8 mouse cellular contexts compared by ENCODE assay signal in genomic region chr16:43889208-43890004, GRCm38 (mm10). TPM values are rescaled to one million over a fixed set of nuclear protein-coding genes. Genes with fewer than 3 reads are reported as not detected.
DNase-seq lines count a peak whose midpoint lies in the region; ATAC-seq lines count a peak whose summit lies in the region.

TSS of gene Ccdc191 (plus strand) at chr16:43889800.

- no peaks in the 10 kb centered on the region for H3K9me3 ChIP-seq in intestine, embryonic 14.5 days (ENCODE audit: control insufficient read depth, low read length)

- H3K4me2 ChIP-seq in intestine, embryonic 14.5 days (ENCODE audit: low read length), result peak within 1 kb of the TSS; percentile 90

- ATAC-seq in intestine, embryonic 14.5 days (replicated peaks; ENCODE audit: low FRiP score, low TSS enrichment, low read depth), result peak; percentile 100

- 0 out of 2 replicates have a peak, but pooled peaks cover 6% of the 10 kb centered on the region for H3K4me1 ChIP-seq in intestine, embryonic 14.5 days (replicated peaks; ENCODE audit: control insufficient read depth, insufficient read depth, low read length)

- WGBS in intestine, embryonic 14.5 days, result under 1% methylated on average over 33 of the region's 33 CpGs

- peak within 1 kb of the TSS; percentile 82 for H3K9ac ChIP-seq in intestine, embryonic 14.5 days (ENCODE audit: low read length)

- H3K27ac ChIP-seq in intestine, embryonic 14.5 days (ENCODE audit: low read depth), result peak within 1 kb of the TSS; percentile 83

- H3K27me3 ChIP-seq in intestine, embryonic 14.5 days (replicated peaks; ENCODE audit: control insufficient read depth, insufficient read depth, low read length), result no peaks in the 10 kb centered on the region

- intact Hi-C loops in left cerebral cortex, postnatal 14 days (cut with DNase I), result loop anchor here (5.0 kb wide), 1 partner anchor 168 kb away; no protein-coding TSS in a partner anchor

- H3K4me3 ChIP-seq in intestine, embryonic 14.5 days (ENCODE audit: low read depth, low read length), result peak within 1 kb of the TSS; percentile 66

- peak; percentile 97 to 98 for DNase-seq in adrenal gland, adult 18-20 months (ENCODE audit: low spot score in 2 of 2)
- peak; percentile 100 for DNase-seq in embryo, embryonic 11 days
- DNase-seq in gastrocnemius, postnatal 25 days, result peak; percentile 99
- DNase-seq in intestine, embryonic 14.5 days (ENCODE audit: low spot score), result peak; percentile 99
- peak; percentile 100 for DNase-seq in left cerebral cortex, postnatal 14 days (ENCODE audit: low spot score in 2 of 2)
- peak; percentile 100 for DNase-seq in mesoderm, embryonic 11.5 days (ENCODE audit: low read depth, low spot score)
- peak; percentile 100 for DNase-seq in right cerebral cortex, postnatal 36 days (ENCODE audit: low spot score in 2 of 2)
- DNase-seq in yolk sac, embryonic 10.5 days (ENCODE audit: low spot score), result peak; percentile 99

- no peaks in the 10 kb centered on the region; the same call in 1 of the 2 replicates for H3K36me3 ChIP-seq in intestine, embryonic 14.5 days (ENCODE audit: control insufficient read depth, insufficient read depth, low read length)

RNA-seq across cellular contexts. Expression of gene Ccdc191, which starts in this region (rescaled TPM):
- 1 to 10 TPM; 5.3 to 5.5 TPM for total RNA-seq in adrenal gland, adult 18-20 months (2021)
- total RNA-seq in gastrocnemius, postnatal 25 days (2021), result 1 to 10 TPM; 1.9 to 2.7 TPM
- polyA plus RNA-seq in intestine, embryonic 14.5 days (2014; fragmentation: Nextera tagmentation; extraction: Ambion mirVana), result 10.7 and 10.8 TPM in 2 replicates
- total RNA-seq in left cerebral cortex, postnatal 14 days (2021), result 1 to 10 TPM; 2.6 to 6.1 TPM

Comparison
In these comparisons a context has a peak if more than half of its experiments do, and no peak if none do; other contexts are left out.
1. Peak in every context shown above with its lines: DNase-seq, ATAC-seq, H3K4me3 ChIP-seq and H3K27ac ChIP-seq.